Mouse (Mus musculus): ENCODE data around the gene Hormad2.

Gene Hormad2

DNA sequence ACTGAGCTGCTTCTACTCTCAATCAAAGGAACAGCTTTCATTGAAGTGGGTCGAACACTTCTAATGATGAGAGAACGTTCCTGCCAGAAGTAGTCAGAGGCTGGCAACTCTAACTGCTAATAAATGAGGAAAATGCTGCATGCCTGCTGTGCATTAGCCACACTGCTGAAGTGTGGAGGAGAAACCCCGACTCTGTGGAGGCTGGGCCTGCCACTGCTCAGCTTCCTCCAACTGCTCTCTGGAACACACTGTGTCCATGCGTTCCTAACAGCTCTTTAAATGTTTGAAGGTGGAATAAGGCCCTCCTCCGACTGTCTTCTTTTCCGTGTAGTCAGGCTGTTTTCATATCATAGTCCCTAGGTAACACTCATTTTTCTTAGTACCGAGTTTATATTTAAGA lies 98.9 kb downstream of the Hormad2 start:
- DNase-seq (ENCODE audit: low read depth, low spot score) = no peak

- no peak for DNase-seq (ENCODE audit: low read depth, low spot score)
Measured at GRCm38 (mm10) chr11:4340109-4340779, 100.7 kb downstream of the Hormad2 start.

DNA sequence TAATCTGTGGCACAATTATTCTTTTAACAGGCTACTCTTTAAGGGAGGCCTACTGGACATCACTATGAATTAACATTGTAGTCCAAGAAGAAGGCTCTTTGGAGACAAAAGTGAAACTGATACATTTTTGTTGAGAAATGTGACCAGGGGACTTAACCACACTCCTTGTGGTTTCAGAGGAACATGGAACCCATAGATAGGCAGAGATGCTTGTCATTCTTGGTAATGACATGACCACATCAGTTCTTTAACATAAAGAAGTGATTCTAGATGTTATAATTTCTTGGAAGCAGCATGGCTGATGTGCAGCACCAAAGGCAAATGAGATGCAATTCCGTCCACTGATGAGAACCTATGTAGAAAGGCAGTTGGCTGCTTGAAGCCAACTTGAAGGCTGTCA lies 101.6 kb downstream of the Hormad2 start:
- DNase-seq (ENCODE audit: low read depth, low spot score) = no peak

- no peak for DNase-seq (ENCODE audit: low read depth, low spot score)
Measured at GRCm38 (mm10) chr11:4336693-4337283, 104.1 kb downstream of the Hormad2 start.

- no peak for DNase-seq (ENCODE audit: low read depth, low spot score)
Measured at GRCm38 (mm10) chr11:4335810-4336692, 104.9 kb downstream of the Hormad2 start.

DNA sequence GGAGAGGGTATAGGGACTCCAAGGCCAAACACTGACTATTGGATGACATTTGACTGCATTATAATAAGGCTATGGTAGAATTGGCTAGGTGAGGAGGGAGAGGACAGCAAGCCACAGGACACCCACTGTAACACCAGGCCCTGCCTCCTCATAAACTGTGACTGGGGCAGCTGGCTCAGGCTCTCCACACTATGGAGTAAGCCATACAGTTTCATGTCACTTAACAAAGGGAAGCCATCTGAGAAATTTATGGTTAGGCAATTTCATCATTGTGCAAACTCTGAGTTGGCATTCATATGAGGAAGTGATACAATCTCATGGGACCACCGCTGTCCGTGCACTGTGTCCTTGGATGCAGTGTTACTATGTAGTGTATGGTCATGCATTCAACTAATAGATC lies 107.9 kb downstream of the Hormad2 start:
- no peak for DNase-seq (ENCODE audit: low read depth, low spot score)

DNA sequence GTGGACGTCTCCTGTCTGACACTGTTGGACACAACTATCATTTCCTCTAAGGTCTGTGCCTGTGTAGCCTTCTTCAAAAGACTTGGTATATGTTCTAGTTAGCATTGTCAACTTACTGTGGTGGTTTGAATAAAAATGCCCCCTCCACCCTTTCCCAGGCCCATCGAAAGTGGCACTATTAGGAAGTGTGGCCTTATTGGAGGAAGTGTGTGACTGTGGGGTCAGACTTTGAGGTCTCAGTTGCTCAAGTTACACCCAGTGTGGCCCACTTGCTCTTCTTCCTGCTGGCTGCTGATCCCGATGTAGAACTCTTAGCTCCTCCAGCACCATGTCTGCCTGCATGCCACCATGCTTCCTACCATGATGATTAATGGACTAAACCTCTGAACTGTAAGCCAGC lies 112.7 kb downstream of the Hormad2 start:
- DNase-seq (ENCODE audit: low read depth, low spot score) = no peak

GRCm38 (mm10) chr11:4323481-4323880 lies 117.4 kb downstream of the Hormad2 start:
- no peak for DNase-seq (ENCODE audit: low read depth, low spot score)

GRCm38 (mm10) chr11:4322943-4323342 lies 118.0 kb downstream of the Hormad2 start:
- DNase-seq (ENCODE audit: low read depth, low spot score) = no peak

GRCm38 (mm10) chr11:4320876-4321275 lies 120.0 kb downstream of the Hormad2 start:
- DNase-seq (ENCODE audit: low read depth, low spot score) = no peak

DNA sequence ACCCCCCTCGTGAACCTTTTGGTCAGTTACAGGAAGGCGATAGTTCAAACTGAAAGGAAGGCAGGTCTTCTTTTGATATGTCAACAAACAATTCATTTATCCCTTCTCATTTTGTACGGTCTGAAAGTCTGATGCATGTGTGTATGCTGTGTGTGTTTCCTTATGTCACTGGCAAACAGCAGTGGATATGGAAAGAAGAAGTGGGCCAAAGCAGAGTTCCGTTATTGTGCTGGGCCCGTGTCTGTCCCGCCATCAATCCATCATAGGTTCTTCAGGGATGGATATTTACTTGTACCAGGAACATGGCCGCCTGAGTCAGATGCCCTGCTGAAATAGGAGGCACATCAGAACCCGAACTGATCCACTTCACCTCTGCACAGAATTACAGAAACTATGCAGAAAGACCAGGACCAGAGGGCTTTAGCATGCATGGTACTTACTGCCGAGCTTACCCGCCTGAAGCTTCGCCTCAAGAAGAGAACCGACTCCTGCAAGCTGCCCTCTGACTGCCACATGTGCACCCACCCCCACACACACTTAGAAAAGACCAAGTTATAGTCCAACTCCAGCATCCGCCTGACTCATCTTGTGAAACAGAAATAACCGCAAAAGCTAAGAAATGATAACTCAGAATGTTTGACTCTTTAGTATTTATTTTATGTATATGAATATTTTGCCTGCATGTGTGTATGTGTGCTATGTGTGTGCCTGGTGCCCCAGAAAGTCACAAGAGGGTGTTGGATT lies 121.5 kb downstream of the Hormad2 start:
- DNase-seq (ENCODE audit: low read depth, low spot score) = no peak

- DNase-seq (ENCODE audit: low read depth, low spot score) = no peak
Measured at GRCm38 (mm10) chr11:4318011-4318410, 122.9 kb downstream of the Hormad2 start.

- DNase-seq (ENCODE audit: low read depth, low spot score) = no peak
Measured at GRCm38 (mm10) chr11:4317287-4317686, 123.6 kb downstream of the Hormad2 start.

DNA sequence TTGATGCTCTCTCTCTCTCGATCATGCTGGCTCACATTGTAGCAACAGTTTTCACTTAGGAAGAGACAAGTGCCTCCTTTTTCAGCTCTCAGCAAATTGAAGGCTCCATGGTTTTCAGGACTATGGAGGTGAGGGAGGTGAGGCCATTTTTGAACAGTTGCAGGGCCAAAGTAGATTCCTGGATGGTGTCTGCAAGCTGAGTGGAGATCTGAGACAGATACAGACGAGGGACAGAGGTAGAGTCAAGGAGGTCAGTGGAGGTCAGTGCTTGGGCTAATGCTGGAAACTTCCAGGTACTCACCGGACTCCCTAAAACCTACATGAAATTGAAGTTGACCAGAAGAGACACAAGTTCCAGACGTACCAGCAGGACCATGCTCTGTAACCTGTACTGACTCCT lies 128.7 kb downstream of the Hormad2 start:
- DNase-seq (ENCODE audit: low read depth, low spot score) = no peak

DNA sequence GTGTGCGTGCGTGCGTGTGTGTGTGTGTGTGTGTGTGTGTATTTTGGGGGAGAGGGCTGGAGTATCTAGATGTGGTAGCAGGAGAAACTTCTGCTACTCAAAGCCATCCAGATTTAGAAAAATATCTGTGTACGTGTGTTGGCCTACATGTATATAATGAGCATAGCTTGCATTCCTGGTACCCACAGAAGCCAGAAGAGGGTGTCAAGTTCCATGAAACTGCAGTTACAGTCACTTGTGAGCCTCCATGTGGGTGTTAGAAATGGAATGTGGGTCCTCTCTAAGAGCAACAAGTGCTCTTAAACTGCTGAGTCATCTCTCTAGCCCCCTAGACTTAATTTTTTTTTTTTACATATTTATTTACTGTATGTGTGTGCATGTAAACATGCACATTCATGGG lies 130.6 kb downstream of the Hormad2 start:
- no peak for DNase-seq (ENCODE audit: low read depth, low spot score)

DNA sequence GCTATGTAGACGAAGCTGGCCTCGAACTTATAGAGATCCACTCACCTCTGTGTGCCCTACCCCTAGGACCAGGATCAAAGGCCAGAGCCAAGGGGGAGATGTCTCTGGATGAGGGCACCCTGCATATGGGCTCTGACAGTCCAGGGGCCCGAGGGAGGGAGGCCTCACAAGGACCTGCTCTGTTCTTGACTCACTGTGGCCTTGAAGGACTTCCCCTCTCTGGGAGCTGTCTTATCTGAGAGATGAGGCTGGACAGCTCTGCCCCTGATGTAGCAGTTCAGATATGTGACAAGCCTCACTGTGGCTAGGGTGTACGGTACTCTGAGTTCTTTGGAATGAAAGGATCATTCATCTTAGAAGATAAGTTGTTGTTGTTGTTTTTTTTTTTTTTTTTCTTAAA lies 131.3 kb downstream of the Hormad2 start:
- no peak for DNase-seq (ENCODE audit: low read depth, low spot score)

DNA sequence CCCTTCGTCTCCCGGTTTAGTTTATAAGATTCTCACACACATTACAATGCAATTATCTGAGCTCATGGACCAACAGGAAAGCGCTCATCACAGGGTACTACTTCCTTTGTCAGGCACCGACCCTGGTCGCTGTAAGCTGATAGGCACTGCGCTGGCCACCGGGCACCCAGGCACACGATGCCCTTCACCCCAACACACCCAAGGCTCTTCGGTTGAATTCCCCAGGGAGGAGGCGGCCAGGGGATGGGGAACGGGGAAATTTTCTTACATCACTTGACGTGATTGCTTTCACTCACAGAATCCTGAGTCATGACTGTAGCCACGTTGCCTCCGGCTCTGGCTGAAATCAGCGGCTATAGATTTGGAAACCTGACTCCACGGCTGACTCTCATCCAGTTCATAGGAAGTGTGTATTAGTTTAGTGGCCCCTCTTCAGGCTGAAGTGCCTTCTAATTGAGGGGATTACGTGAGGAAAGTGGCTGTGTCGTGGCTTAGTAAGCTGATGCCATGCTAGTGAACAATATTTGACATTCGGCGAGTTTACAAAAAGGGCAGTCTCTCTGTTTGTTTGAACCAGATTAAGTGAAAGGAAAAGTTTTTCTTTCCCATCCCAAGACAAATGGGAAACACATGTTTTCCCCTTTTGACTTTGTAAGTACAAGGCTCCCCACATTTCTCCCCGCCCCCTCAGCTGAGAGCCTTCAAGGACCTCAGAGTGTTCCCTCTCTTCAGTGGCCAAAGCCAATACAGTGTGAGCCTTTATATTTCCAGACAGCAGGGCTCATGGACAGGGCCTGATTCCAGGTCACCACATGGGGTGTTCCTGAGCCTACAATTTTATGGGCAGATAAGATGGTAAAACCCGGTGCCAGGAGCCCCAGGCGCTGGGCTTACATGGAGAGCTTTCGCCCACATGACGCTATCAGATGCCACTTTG lies 132.1 kb downstream of the Hormad2 start:
- DNase-seq (ENCODE audit: low read depth, low spot score) = no peak

- DNase-seq (ENCODE audit: low read depth, low spot score) = no peak
Measured at GRCm38 (mm10) chr11:4308060-4308513, 132.8 kb downstream of the Hormad2 start.

DNA sequence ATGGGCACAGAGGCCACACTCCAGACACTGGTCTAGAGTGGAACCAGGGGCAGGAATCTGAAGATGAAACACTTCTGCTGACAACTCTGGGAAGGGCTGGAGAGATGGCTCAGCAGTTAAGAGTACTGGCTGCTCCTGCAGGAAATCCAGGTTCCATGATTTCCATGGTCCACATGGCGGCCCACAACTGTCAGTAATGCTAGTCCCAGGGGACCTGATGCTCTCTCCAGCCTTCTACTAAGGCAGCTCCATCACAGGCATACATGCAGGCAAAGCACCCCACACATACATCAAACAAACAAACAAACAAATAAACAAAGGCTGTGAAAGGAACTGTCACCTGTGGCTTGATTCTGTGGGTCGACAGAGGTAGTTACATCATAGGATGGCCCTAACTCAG lies 134.8 kb downstream of the Hormad2 start:
- no peak for DNase-seq (ENCODE audit: low read depth, low spot score)

DNA sequence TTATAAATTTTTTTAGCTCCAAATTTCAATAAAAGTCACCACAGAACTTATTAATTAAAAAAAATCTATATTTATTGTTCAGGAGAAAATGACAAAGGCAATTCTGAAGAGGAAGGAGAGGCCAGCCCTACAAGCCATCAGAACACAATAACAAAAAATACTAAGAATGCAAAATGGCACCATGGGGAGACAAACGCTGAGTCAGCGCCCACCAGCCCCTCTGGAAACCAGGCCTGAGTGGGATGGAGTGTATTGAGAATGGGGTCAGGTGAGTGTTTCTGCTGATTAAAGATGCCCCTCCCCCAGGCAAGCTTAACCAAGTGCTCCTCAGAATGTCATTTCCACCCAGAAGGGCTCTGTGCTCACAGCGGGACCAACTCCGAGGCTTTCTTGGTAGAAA lies 135.8 kb downstream of the Hormad2 start:
- no peak for DNase-seq (ENCODE audit: low read depth, low spot score)

- no peak for DNase-seq (ENCODE audit: low read depth, low spot score)
Measured at GRCm38 (mm10) chr11:4304203-4304602, 136.7 kb downstream of the Hormad2 start.

Measured in c-Kit-negative CD71-positive TER-119-positive erythroid progenitor cells, embryonic 14.5 days (primary cell).